In the genomic region with DNA sequence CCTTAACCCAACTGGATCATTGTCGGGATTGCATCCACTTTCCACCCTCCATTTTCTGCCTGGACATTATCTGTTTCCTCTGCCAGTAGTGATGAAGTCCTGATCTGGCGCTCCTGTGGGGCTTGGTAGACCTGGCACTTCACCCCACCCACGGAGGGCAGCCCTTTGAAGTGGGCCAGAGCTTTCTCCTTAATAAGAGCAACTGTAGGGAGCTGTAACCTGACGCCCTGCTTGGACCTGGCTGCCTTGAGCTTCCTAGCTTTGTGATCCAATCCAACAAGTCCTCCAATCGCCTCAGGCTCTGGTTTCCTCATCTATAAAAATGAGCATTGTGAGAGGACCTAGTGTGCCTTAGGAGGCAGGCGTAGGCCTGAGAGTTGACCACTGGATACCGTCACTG, we compare ENCODE assay signal across 10 mouse cellular contexts. TPM values are rescaled to one million over a fixed set of nuclear protein-coding genes. Genes with fewer than 3 reads are reported as not detected.
DNase-seq lines count a peak whose midpoint lies in the region; ATAC-seq and TF ChIP-seq lines count a peak whose summit lies in the region.
"Had no signal": no experiment of that assay in that cellular context is flagged by ENCODE, and none has a peak within 500 bp of the region (broad histone marks: within the 10 kb centered on the region; RNA-seq: fewer than 3 reads in every experiment).

No protein-coding gene starts in this region.

- WGBS in heart, embryonic 13.5 days, result 67% methylated on average over 7 of the region's 7 CpGs
- 57% methylated on average over 7 of the region's 7 CpGs for WGBS in embryonic facial prominence, embryonic 11.5 days
- WGBS in hindbrain, postnatal 0 days, result 65% methylated on average over 7 of the region's 7 CpGs
- WGBS in midbrain, embryonic 15.5 days, result 71% methylated on average over 7 of the region's 7 CpGs

- no peak for ATAC-seq in heart, embryonic 13.5 days (ENCODE audit: extremely low read depth, insufficient number of reproducible peaks, low FRiP score, low TSS enrichment)
- ATAC-seq in embryonic facial prominence, embryonic 11.5 days (replicated peaks; ENCODE audit: insufficient number of reproducible peaks, low FRiP score, low TSS enrichment, low read depth), result no peak
- ATAC-seq in hindbrain, postnatal 0 days, result no peak
- ATAC-seq in midbrain, embryonic 15.5 days (replicated peaks), result no peak

- 0 out of 2 replicates have a peak overlapping the region, but pooled peaks have one; percentile 93 for H3K4me2 ChIP-seq in heart, embryonic 13.5 days
- no peak overlapping the region; the same call in 1 of the 2 replicates for H3K4me2 ChIP-seq in embryonic facial prominence, embryonic 11.5 days (ENCODE audit: low read depth, low read length)
- peak overlapping the region; percentile 92 for H3K4me2 ChIP-seq in hindbrain, postnatal 0 days (ENCODE audit: low read depth, low read length)
- H3K4me2 ChIP-seq in midbrain, embryonic 15.5 days, result peak overlapping the region; percentile 78

- no peak overlapping the region for H3K27ac ChIP-seq in heart, embryonic 13.5 days (replicated peaks)
- H3K27ac ChIP-seq in embryonic facial prominence, embryonic 11.5 days (replicated peaks; ENCODE audit: low read depth, low read length), result no peak overlapping the region
- 0 out of 2 replicates have a peak overlapping the region, but pooled peaks have one; percentile 32 for H3K27ac ChIP-seq in hindbrain, postnatal 0 days
- no peak overlapping the region for H3K27ac ChIP-seq in midbrain, embryonic 15.5 days

- H3K9ac ChIP-seq in heart, embryonic 13.5 days, result no peak overlapping the region
- no peak overlapping the region for H3K9ac ChIP-seq in embryonic facial prominence, embryonic 11.5 days (replicated peaks; ENCODE audit: low read length)
- H3K9ac ChIP-seq in hindbrain, postnatal 0 days (replicated peaks; ENCODE audit: low read length), result peak overlapping the region; percentile 80; the same call in 1 of the 2 replicates
- no peak overlapping the region for H3K9ac ChIP-seq in midbrain, embryonic 15.5 days

- no peak overlapping the region for H3K4me3 ChIP-seq in heart, embryonic 13.5 days
- H3K4me3 ChIP-seq in embryonic facial prominence, embryonic 11.5 days (ENCODE audit: low read depth, low read length), result no peak overlapping the region; the same call in 1 of the 2 replicates
- H3K4me3 ChIP-seq in hindbrain, postnatal 0 days (ENCODE audit: low read length), result peak overlapping the region; percentile 74
- H3K4me3 ChIP-seq in midbrain, embryonic 15.5 days, result peak overlapping the region; percentile 83

- H3K36me3 ChIP-seq in heart, embryonic 13.5 days, result peaks cover under 1% of the 10 kb centered on the region
- no peaks in the 10 kb centered on the region for H3K36me3 ChIP-seq in embryonic facial prominence, embryonic 11.5 days (replicated peaks; ENCODE audit: control insufficient read depth, insufficient read depth, low read depth, low read length)
- H3K36me3 ChIP-seq in hindbrain, postnatal 0 days (ENCODE audit: insufficient read depth, low read length), result 0 out of 2 replicates have a peak, but pooled peaks cover 1% of the 10 kb centered on the region
- H3K36me3 ChIP-seq in midbrain, embryonic 15.5 days (replicated peaks), result no peaks in the 10 kb centered on the region; the same call in 1 of the 2 replicates

- H3K27me3 ChIP-seq in heart, embryonic 13.5 days (replicated peaks), result no peaks in the 10 kb centered on the region
- H3K27me3 ChIP-seq in embryonic facial prominence, embryonic 11.5 days (ENCODE audit: control insufficient read depth, insufficient read depth, low read length), result no peaks in the 10 kb centered on the region
- no peaks in the 10 kb centered on the region for H3K27me3 ChIP-seq in hindbrain, postnatal 0 days (ENCODE audit: insufficient read depth, low read length)
- no peaks in the 10 kb centered on the region for H3K27me3 ChIP-seq in midbrain, embryonic 15.5 days (replicated peaks)

- peaks cover 21% of the 10 kb centered on the region for H3K4me1 ChIP-seq in heart, embryonic 13.5 days
- no peaks in the 10 kb centered on the region; the same call in none of the 2 replicates for H3K4me1 ChIP-seq in embryonic facial prominence, embryonic 11.5 days (ENCODE audit: control insufficient read depth, insufficient read depth, low read length)
- peaks cover 16% of the 10 kb centered on the region for H3K4me1 ChIP-seq in hindbrain, postnatal 0 days (ENCODE audit: insufficient read depth, low read length)
- peaks cover 42% of the 10 kb centered on the region for H3K4me1 ChIP-seq in midbrain, embryonic 15.5 days

- no peaks in the 10 kb centered on the region for H3K9me3 ChIP-seq in heart, embryonic 13.5 days
- no peaks in the 10 kb centered on the region for H3K9me3 ChIP-seq in embryonic facial prominence, embryonic 11.5 days (replicated peaks; ENCODE audit: control insufficient read depth, low read length)
- H3K9me3 ChIP-seq in hindbrain, postnatal 0 days (ENCODE audit: low read length), result no peaks in the 10 kb centered on the region
- no peaks in the 10 kb centered on the region for H3K9me3 ChIP-seq in midbrain, embryonic 15.5 days

- no peak for DNase-seq in heart, adult 18-20 months
- peak; percentile 6 for DNase-seq in embryonic facial prominence, embryonic 11.5 days (ENCODE audit: low spot score)
- DNase-seq in hindbrain, postnatal 0 days (ENCODE audit: low spot score), result no peak
- DNase-seq in layer of hippocampus, adult 8-10 months (ENCODE audit: low spot score in 2 of 2), result no peak
- DNase-seq in frontal cortex, postnatal 25 days (ENCODE audit: low spot score in 2 of 2), result no peak
- DNase-seq in spleen, adult 18-20 months, result no peak
- DNase-seq: adrenal gland, postnatal 10 days had no signal

- TF ChIP-seq CTCF in hindbrain, postnatal 0 days (IDR thresholded peaks at IDR 0.05; ENCODE audit: low read depth), result no peak

RNA-seq across cellular contexts. Expression of a gene that starts 1.9 kb away (rescaled TPM):
- 13.0 and 15.3 TPM in 2 replicates for polyA plus RNA-seq in heart, embryonic 13.5 days (2015; fragmentation: Nextera tagmentation; extraction: Ambion mirVana)
- 1 to 10 TPM; 4.9 to 9.9 TPM for total RNA-seq in heart, adult 18-20 months (2021)
- polyA plus RNA-seq in embryonic facial prominence, embryonic 11.5 days (2014; fragmentation: Nextera tagmentation; extraction: Ambion mirVana), result 28.4 and 34.7 TPM in 2 replicates
- 124 and 125 TPM in 2 replicates for total RNA-seq in hindbrain, postnatal 0 days (2014; rRNA removed)
- 77.3 and 77.6 TPM in 2 replicates for polyA plus RNA-seq in hindbrain, postnatal 0 days (2015; fragmentation: Nextera tagmentation; extraction: Ambion mirVana)
- 95.9 and 96.0 TPM in 2 replicates for polyA plus RNA-seq in midbrain, embryonic 15.5 days (2015; fragmentation: Nextera tagmentation; extraction: Ambion mirVana)
- 10 to 100 TPM; 49.4 to 59.0 (median 51.7) TPM for total RNA-seq in layer of hippocampus, adult 8-10 months (2022)

RNA-seq across cellular contexts. Expression of a gene that starts 36.2 kb away (rescaled TPM):
- polyA plus RNA-seq in heart, embryonic 13.5 days (2015; fragmentation: Nextera tagmentation; extraction: Ambion mirVana), result 35.8 and 42.0 TPM in 2 replicates
- 10 to 100 TPM; 50.9 to 54.5 TPM for total RNA-seq in heart, adult 18-20 months (2021)
- 26.3 and 29.2 TPM in 2 replicates for polyA plus RNA-seq in embryonic facial prominence, embryonic 11.5 days (2014; fragmentation: Nextera tagmentation; extraction: Ambion mirVana)
- 89.3 and 91.2 TPM in 2 replicates for total RNA-seq in hindbrain, postnatal 0 days (2014; rRNA removed)
- polyA plus RNA-seq in hindbrain, postnatal 0 days (2015; fragmentation: Nextera tagmentation; extraction: Ambion mirVana), result 41.7 and 44.2 TPM in 2 replicates
- polyA plus RNA-seq in midbrain, embryonic 15.5 days (2015; fragmentation: Nextera tagmentation; extraction: Ambion mirVana), result 36.4 and 37.9 TPM in 2 replicates
- total RNA-seq in layer of hippocampus, adult 8-10 months (2022), result 100 to 1,000 TPM in 2 of 4 experiments, 10 to 100 TPM in 2; 89.5 to 105 (median 95.6) TPM

RNA-seq across cellular contexts. Expression of a gene that starts 43.6 kb away (rescaled TPM):
- polyA plus RNA-seq in heart, embryonic 13.5 days (2015; fragmentation: Nextera tagmentation; extraction: Ambion mirVana), result 8.5 and 9.8 TPM in 2 replicates
- 10 to 100 TPM; 13.4 to 14.1 TPM for total RNA-seq in heart, adult 18-20 months (2021)
- polyA plus RNA-seq in embryonic facial prominence, embryonic 11.5 days (2014; fragmentation: Nextera tagmentation; extraction: Ambion mirVana), result 7.2 and 9.0 TPM in 2 replicates
- 15.8 and 27.5 TPM in 2 replicates for total RNA-seq in hindbrain, postnatal 0 days (2014; rRNA removed)
- polyA plus RNA-seq in hindbrain, postnatal 0 days (2015; fragmentation: Nextera tagmentation; extraction: Ambion mirVana), result 8.0 and 9.8 TPM in 2 replicates
- polyA plus RNA-seq in midbrain, embryonic 15.5 days (2015; fragmentation: Nextera tagmentation; extraction: Ambion mirVana), result 14.2 and 14.8 TPM in 2 replicates
- 10 to 100 TPM; 13.2 to 13.5 (median 13.4) TPM for total RNA-seq in layer of hippocampus, adult 8-10 months (2022)

RNA-seq across cellular contexts. Expression of a gene that starts 54.0 kb away (rescaled TPM):
- polyA plus RNA-seq in heart, embryonic 13.5 days (2015; fragmentation: Nextera tagmentation; extraction: Ambion mirVana), result 0.01 and 0.03 TPM in 2 replicates
- not detected for total RNA-seq in heart, adult 18-20 months (2021)
- polyA plus RNA-seq in embryonic facial prominence, embryonic 11.5 days (2014; fragmentation: Nextera tagmentation; extraction: Ambion mirVana), result 0.13 and 0.60 TPM in 2 replicates
- 45.9 and 46.6 TPM in 2 replicates for total RNA-seq in hindbrain, postnatal 0 days (2014; rRNA removed)
- 6.1 and 6.9 TPM in 2 replicates for polyA plus RNA-seq in hindbrain, postnatal 0 days (2015; fragmentation: Nextera tagmentation; extraction: Ambion mirVana)
- 6.8 and 8.1 TPM in 2 replicates for polyA plus RNA-seq in midbrain, embryonic 15.5 days (2015; fragmentation: Nextera tagmentation; extraction: Ambion mirVana)
- 100 to 1,000 TPM; 116 to 122 (median 119) TPM for total RNA-seq in layer of hippocampus, adult 8-10 months (2022)
- total RNA-seq: megakaryocyte-erythroid progenitor cell, adult 5-6 weeks had no signal

Comparison
In these comparisons a context has a peak if more than half of its experiments do, and no peak if none do; other contexts are left out.
1. H3K4me3 ChIP-seq: peak in hindbrain, postnatal 0 days (single experiment) and midbrain, embryonic 15.5 days (single experiment); none in heart, embryonic 13.5 days (single experiment) and embryonic facial prominence, embryonic 11.5 days (single experiment).